Mouse (Mus musculus): ENCODE measurements around the gene Slc7a7.

DNA sequence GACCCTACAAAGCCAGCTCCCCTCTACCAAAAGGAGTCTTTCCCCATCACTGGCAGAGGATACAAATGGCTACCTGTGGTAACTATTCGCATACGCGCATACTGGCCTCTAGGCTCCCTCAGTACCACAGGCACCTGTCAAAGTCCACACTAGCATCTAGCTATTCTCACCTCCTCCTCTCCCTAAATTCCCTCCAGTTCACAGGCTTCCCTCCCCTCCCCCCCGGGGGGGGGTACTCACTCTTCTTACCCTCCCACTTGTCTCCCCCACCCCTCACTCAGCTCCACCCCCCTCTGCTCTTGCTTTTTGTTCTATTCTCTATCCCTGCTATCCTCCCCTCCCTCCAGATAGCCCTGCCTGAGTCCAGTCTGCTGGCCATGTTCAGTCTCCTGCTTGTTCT, 37.0 kb downstream of the Slc7a7 start:
- TF ChIP-seq HCFC1 (IDR thresholded peaks at IDR 0.05; ENCODE audit: borderline replicate concordance, insufficient read depth, low read length) (no peak), ZC3H11A (IDR thresholded peaks at IDR 0.05; ENCODE audit: borderline replicate concordance, low read depth, low read length) (no peak)
